Mouse (Mus musculus) embryo, embryonic 10.5 days (tissue): ENCODE data around the gene Tmco4.

Experiments
- DNase-seq: peaks from one replicate; pipeline ENCODE4 v3.0.0-alpha.2; 2015; ENCODE audit warnings: low spot score

The Tmco4 gene

GRCm38 (mm10) chr4:138972827-138973718 is at the start of gene Tmco4:
TSS of gene Tmco4 (plus strand) at chr4:138972888.
- DNase-seq = peak; percentile 81

- no peak for DNase-seq
Measured at GRCm38 (mm10) chr4:138925561-138925960, 47.1 kb upstream of the Tmco4 start.

- DNase-seq = no peak
Measured at GRCm38 (mm10) chr4:138933862-138934261, 38.8 kb upstream of the Tmco4 start.

- no peak for DNase-seq
Measured at GRCm38 (mm10) chr4:138934456-138935145, 38.1 kb upstream of the Tmco4 start.

- no peak for DNase-seq
Measured at GRCm38 (mm10) chr4:138938495-138939269, 34.0 kb upstream of the Tmco4 start.

- DNase-seq = no peak
Measured at GRCm38 (mm10) chr4:138939481-138939880, 33.2 kb upstream of the Tmco4 start.

GRCm38 (mm10) chr4:138941401-138941800 is 31.3 kb upstream of the Tmco4 start:
- no peak for DNase-seq

DNA sequence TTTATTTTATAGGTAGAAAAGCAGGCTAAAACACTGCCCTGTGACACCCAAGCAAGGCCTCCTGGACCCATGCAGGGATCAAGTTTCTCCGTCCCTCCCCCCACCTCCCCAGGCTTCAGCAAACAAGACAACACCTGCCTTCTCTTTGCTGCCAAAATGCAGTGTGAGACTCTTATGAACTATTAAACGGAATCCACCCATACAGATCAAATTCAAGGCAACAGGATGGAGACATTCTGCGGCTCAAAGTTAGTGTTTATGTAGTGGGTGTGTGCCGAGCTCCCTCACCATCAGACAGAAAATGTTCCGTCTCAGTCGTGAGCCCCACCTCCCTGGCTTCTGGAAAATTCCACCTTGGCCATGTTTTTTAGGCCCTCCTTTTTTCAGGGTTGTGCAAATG is 30.7 kb upstream of the Tmco4 start:
- no peak for DNase-seq

DNA sequence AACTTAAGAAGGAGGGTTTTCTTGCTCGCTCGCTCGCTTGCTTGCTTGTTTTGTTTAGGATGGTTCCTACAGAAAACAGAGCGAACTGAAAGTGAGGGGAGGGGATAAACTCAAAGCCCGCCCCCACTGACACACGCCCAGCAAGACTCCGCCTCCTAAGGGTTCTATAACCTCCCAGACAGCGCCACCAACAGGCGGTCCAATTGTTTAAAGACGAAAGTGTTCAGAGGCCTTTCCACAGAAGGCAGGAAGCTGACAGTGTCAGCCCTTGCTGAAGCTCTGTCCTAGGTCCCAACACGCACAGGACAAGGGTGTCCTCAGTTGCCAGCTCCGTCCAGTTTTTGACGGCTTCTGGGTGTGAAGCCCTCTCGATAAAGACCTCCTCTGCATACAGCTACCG is 29.0 kb upstream of the Tmco4 start:
- DNase-seq = peak; percentile 87

DNA sequence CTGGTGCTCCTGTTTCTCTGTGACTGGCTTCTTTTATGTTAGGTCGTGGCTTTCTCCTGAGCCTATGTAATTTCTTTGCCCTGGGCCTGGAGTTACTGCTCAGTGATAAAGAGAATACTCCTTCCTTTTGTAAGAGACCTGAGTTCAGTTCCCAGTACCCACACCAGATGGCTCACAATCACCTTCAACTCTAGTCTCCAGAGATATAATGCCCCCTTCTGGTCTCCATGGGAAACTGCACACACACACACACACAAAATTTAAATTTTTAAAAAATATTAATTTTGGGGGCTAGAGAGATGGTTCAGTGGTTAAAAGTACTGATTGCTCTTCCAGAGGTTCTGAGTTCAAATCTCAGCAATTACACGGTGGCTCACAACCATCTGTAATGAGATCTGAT is 24.4 kb upstream of the Tmco4 start:
- no peak for DNase-seq

DNA sequence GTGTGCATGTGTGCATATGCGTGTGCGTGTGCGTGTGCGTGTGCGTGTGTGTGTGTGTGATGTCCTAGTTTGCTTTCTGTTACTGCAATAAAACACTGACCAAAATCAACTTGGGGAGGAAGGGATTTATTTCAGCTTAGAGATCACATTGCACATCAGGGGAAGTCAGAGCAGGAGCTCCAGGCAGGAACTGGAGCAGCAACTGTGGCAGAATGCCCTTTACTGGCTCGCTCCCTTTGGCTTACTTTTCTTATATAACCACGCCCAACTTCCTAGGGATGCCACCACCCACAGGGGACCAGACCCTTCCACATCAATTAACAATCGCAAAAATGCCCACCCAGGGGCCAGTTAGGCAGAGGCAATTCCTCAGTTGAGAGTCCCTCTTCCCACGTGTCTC is 14.1 kb upstream of the Tmco4 start:
- no peak for DNase-seq

DNA sequence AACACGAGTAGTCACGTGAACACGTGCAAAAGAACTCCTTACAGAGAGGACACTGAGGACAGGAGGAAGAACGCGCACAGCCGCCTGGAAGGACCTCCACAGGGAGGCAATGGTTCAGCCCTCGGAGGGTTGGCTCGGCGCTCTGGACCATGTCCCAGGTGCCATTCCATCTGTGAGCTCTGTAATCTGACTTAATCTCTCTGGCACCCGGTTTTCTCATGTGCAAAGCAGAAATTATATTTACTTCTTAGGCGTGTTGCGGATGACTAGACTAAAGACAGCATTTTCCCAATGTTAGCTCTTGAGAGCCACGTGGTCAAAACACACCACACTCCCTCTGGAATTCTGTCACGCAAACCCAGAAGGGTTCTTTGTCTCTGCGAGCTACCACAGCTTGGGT is 13.6 kb upstream of the Tmco4 start:
- DNase-seq = no peak

DNA sequence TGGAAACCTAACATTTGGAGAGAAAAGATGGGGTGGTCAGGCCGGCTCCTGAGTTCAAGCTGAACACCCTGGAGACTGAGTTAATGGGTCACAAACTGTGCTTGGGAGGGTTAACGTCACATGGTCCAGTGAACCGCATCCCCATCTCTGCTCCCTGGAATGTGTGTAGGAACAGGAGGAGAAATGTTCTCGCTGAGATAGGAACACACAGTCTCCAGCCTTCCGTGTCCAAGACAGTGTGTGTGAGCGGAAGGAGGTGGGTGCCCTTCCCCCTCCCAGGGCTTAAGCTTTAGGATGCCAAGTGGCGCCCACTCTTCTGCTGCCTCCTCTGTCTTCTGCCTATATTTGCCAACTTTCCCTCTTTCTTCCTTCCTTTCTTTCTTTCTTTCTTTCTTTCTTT is 12.8 kb upstream of the Tmco4 start:
- no peak for DNase-seq

DNA sequence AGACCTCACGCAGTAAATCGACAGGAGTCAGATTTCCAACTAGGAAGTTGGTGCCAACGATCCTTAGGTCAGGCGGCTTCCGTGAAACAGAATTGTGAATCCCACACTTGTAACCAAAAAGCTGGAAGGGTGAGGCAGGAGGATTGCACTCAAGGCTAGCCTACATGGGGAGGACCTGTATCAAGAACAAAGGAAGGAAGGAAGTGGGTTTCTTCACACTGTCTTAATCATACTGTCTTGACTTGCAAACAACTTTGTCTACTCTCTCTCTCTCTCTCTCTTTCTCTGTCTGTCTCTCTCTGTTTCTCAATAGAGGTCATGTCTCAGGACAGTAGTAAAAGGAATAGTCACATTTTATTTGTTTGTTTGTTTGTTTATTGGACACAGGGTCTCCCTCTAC is 10.0 kb upstream of the Tmco4 start:
- no peak for DNase-seq

DNA sequence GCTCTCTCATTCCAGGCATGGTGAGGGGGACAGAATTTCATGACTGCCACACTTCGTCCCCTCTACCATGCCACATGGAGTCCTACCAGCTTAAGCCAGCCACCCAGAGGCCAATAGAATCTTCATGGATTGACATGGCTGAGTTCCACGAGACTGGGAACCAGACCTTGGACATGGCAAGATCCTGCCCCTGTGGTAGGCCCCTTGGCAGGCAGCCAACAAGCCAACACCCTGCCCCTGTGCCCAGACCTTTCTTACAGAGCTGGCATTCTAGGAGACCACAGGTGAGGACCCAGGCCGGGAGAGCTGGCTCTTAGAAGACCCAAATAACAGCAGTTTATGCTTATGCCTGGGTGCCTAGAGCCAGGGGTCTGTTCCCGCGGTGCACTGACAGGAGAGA is 6.8 kb upstream of the Tmco4 start:
- DNase-seq = no peak

GRCm38 (mm10) chr4:138966866-138967265 is 5.8 kb upstream of the Tmco4 start, which contains the start of gene Rnf186:
TSS of gene Rnf186 (plus strand) at chr4:138967112.
- DNase-seq = no peak

DNA sequence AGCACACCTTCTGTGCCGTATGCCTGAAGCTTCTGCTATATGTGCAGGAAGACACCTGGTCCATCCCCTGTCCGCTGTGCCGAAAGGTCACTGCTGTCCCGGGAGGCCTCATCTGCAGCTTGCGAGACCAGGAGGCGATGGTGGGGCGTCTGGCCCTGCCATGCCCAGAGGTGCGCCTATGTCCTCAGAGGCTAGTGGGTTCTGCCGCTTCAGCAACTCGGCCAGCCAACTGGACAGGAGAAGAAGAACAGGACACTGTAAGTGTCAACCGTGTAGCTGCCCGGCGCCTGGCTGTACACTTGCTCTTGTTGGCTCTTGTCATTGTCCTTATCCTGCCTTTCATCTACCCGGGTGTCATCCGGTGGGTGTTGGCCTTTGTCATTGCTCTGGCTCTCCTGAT is 5.2 kb upstream of the Tmco4 start:
- DNase-seq = no peak

- DNase-seq = no peak
Measured at GRCm38 (mm10) chr4:138968772-138969556, 3.7 kb upstream of the Tmco4 start.

- no peak for DNase-seq
Measured at GRCm38 (mm10) chr4:138969736-138970135, 3.0 kb upstream of the Tmco4 start.

DNA sequence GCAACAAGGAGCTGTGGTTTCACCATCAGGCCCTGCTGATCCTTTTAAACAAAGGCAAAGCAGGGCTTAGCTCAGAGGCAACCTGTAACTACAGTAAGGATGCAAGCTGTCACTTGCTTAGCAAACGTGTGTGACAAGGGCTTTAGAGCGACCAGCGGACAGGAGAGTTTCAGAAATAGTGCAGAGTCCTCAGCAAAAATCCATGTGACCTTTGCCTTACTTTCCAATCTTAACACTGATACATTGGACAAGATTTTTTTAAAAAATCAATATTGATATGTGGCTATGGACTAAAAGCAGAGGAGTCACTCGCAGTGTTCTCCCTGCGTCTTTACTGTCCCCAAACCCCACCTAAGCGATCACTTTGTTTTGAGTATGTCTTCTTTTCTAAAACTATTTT is 1.3 kb upstream of the Tmco4 start:
- no peak for DNase-seq

GRCm38 (mm10) chr4:138972139-138972826 is 405 bp upstream of the Tmco4 start:
- peak; percentile 80 for DNase-seq
